In the genomic region with DNA sequence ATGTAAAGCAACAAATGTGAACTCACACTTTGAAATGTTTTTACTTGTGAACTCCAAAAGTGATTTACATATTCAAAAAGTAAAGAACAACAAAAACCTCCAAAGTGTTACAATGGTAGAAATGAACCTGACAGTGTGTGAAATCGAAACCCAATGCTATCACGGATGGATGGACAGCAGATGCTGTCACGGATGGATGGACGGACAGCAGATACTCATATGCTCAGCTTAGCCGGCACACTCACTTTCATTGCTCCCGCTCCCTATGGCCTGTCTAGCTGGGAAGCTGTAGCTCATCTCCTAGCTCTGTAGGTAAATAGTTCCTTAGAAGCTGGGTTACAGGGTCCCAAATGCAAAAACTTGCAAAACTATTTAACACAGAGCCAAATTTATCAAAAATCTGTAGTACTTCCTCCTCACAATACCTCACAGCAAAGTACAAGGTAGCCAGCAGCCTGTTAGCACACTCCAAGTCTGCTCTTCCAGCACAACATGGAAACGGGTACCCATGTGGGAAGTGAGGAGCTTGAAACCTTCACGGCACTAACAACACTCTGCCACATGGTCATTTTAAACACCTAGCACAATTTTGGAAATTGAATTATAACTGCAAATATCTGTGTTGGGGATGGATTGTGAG, we compare ENCODE assay signal across 17 mouse cellular contexts. TPM values are rescaled to one million over a fixed set of nuclear protein-coding genes. Genes with fewer than 3 reads are reported as not detected.
DNase-seq lines count a peak whose midpoint lies in the region; ATAC-seq and TF ChIP-seq lines count a peak whose summit lies in the region.
"Had no signal": no experiment of that assay in that cellular context is flagged by ENCODE, and none has a peak within 500 bp of the region (broad histone marks: within the 10 kb centered on the region; RNA-seq: fewer than 3 reads in every experiment).

No protein-coding gene starts in this region.

- ATAC-seq in hindbrain, embryonic 15.5 days (ENCODE audit: low FRiP score, low read depth) = no peak
- ATAC-seq in hindbrain, embryonic 16.5 days = no peak
- ATAC-seq in midbrain, embryonic 16.5 days = no peak
- ATAC-seq: intestine, postnatal 0 days; lung, postnatal 0 days had no signal

- H3K9ac ChIP-seq in hindbrain, embryonic 15.5 days = no peak overlapping the region
- H3K9ac ChIP-seq in hindbrain, embryonic 16.5 days (ENCODE audit: low read depth, low read length) = no peak overlapping the region
- H3K9ac ChIP-seq in midbrain, embryonic 16.5 days (ENCODE audit: low read depth, low read length) = no peak overlapping the region
- H3K9ac ChIP-seq in ES-E14 (ENCODE audit: insufficient read depth, low read depth, low read length, poor library complexity, severe bottlenecking) = peak overlapping the region; percentile 59; the same call in 1 of the 2 replicates

- TF ChIP-seq POLR2A in cerebellum, adult 2 months (IDR thresholded peaks at IDR 0.05; ENCODE audit: borderline replicate concordance, insufficient read depth, low read length) = no peak

- no peak overlapping the region for H3K4me2 ChIP-seq in hindbrain, embryonic 15.5 days
- H3K4me2 ChIP-seq in hindbrain, embryonic 16.5 days (ENCODE audit: low read length) = no peak overlapping the region
- H3K4me2 ChIP-seq in midbrain, embryonic 16.5 days (ENCODE audit: low read length) = no peak overlapping the region
- H3K4me2 ChIP-seq: liver, embryonic 11.5 days; midbrain, embryonic 11.5 days had no signal

- no peaks in the 10 kb centered on the region for H3K9me3 ChIP-seq in hindbrain, embryonic 15.5 days
- no peaks in the 10 kb centered on the region for H3K9me3 ChIP-seq in hindbrain, embryonic 16.5 days (ENCODE audit: control insufficient read depth, low read length)
- H3K9me3 ChIP-seq in midbrain, embryonic 10.5 days (replicated peaks) = no peaks in the 10 kb centered on the region
- H3K9me3 ChIP-seq in midbrain, embryonic 16.5 days (replicated peaks; ENCODE audit: control insufficient read depth, low read length, poor library complexity, severe bottlenecking) = no peaks in the 10 kb centered on the region
- H3K9me3 ChIP-seq in ES-E14 (ENCODE audit: control insufficient read depth, insufficient read depth, low read depth, low read length) = no peaks in the 10 kb centered on the region

- no peak for TF ChIP-seq CTCF in cerebellum, adult 2 months (IDR thresholded peaks at IDR 0.05; ENCODE audit: borderline replicate concordance, insufficient read depth, low read depth, low read length)

- H3K27ac ChIP-seq in hindbrain, embryonic 15.5 days (replicated peaks) = peak overlapping the region; percentile 42; the same call in 1 of the 2 replicates
- H3K27ac ChIP-seq in hindbrain, embryonic 16.5 days (ENCODE audit: low read depth, low read length) = no peak overlapping the region
- H3K27ac ChIP-seq in midbrain, embryonic 10.5 days (replicated peaks) = peak overlapping the region; percentile 76; the same call in 1 of the 2 replicates
- no peak overlapping the region for H3K27ac ChIP-seq in midbrain, embryonic 16.5 days (ENCODE audit: low read length)
- H3K27ac ChIP-seq in ES-E14 (ENCODE audit: insufficient read depth, low read depth, low read length, poor library complexity, severe bottlenecking) = peak overlapping the region; percentile 89
- no peak overlapping the region; the same call in 1 of the 2 replicates for H3K27ac ChIP-seq in cerebellum, adult 2 months (ENCODE audit: insufficient read depth, low read length)

- in situ Hi-C loops in ES-E14 (cut with MboI; ENCODE audit: low sequenced_read_pairs in 2 of 2, unreplicated experiment in 2 of 2) = no loop called here

- no peak overlapping the region for H3K4me3 ChIP-seq in hindbrain, embryonic 15.5 days
- H3K4me3 ChIP-seq in hindbrain, embryonic 16.5 days (ENCODE audit: low read length) = no peak overlapping the region
- no peak overlapping the region for H3K4me3 ChIP-seq in midbrain, embryonic 10.5 days
- H3K4me3 ChIP-seq in midbrain, embryonic 16.5 days (ENCODE audit: low read depth, low read length) = no peak overlapping the region
- H3K4me3 ChIP-seq in ES-E14 (ENCODE audit: insufficient read depth in 1 of 2, low read depth in 1 of 2, low read length in 2 of 2, poor library complexity in 1 of 2, severe bottlenecking in 1 of 2) = no peak overlapping the region
- no peak overlapping the region for H3K4me3 ChIP-seq in cerebellum, adult 2 months (replicated peaks; ENCODE audit: insufficient read depth, low read depth, low read length)
- H3K4me3 ChIP-seq: myocyte had no signal

- WGBS in hindbrain, embryonic 15.5 days = 34% methylated on average over 8 of the region's 8 CpGs
- 47% methylated on average over 8 of the region's 8 CpGs for WGBS in hindbrain, embryonic 16.5 days
- WGBS in midbrain, embryonic 10.5 days = 57% methylated on average over 8 of the region's 8 CpGs
- 35% methylated on average over 8 of the region's 8 CpGs for WGBS in midbrain, embryonic 16.5 days
- WGBS in cerebellum, adult 2 months = 57% methylated on average over 8 of the region's 8 CpGs

- H3K36me3 ChIP-seq in hindbrain, embryonic 15.5 days = no peaks in the 10 kb centered on the region
- no peaks in the 10 kb centered on the region for H3K36me3 ChIP-seq in hindbrain, embryonic 16.5 days (ENCODE audit: control insufficient read depth, insufficient read depth, low read length)
- H3K36me3 ChIP-seq in midbrain, embryonic 10.5 days = 0 out of 2 replicates have a peak, but pooled peaks cover 3% of the 10 kb centered on the region
- H3K36me3 ChIP-seq in midbrain, embryonic 16.5 days (ENCODE audit: control insufficient read depth, insufficient read depth, low read length) = no peaks in the 10 kb centered on the region
- peaks cover 3% of the 10 kb centered on the region; the same call in 1 of the 2 replicates for H3K36me3 ChIP-seq in ES-E14 (ENCODE audit: control insufficient read depth, insufficient read depth, low read length, poor library complexity, severe bottlenecking)

- DNase-seq in midbrain, embryonic 10.5 days (ENCODE audit: low spot score) = no peak
- no peak for DNase-seq in ES-E14 (ENCODE audit: low read depth, low spot score)
- DNase-seq in retina, embryonic 14.5 days (ENCODE audit: low spot score) = peak; percentile 58
- no peak for DNase-seq in cerebellum, adult 2 months
- DNase-seq: adrenal gland, postnatal 10 days; gastrocnemius, postnatal 36 days had no signal

- H3K27me3 ChIP-seq in hindbrain, embryonic 15.5 days = no peaks in the 10 kb centered on the region
- H3K27me3 ChIP-seq in hindbrain, embryonic 16.5 days (replicated peaks; ENCODE audit: control insufficient read depth, insufficient read depth, low read length) = no peaks in the 10 kb centered on the region
- no peaks in the 10 kb centered on the region for H3K27me3 ChIP-seq in midbrain, embryonic 10.5 days (ENCODE audit: low read depth, poor library complexity, severe bottlenecking)
- H3K27me3 ChIP-seq in midbrain, embryonic 16.5 days (ENCODE audit: control insufficient read depth, insufficient read depth, low read depth, low read length) = no peaks in the 10 kb centered on the region
- no peaks in the 10 kb centered on the region for H3K27me3 ChIP-seq in cerebellum, adult 2 months (ENCODE audit: control insufficient read depth, insufficient read depth, low read length)

- H3K4me1 ChIP-seq in hindbrain, embryonic 15.5 days (replicated peaks) = peaks cover 32% of the 10 kb centered on the region
- peaks cover 16% of the 10 kb centered on the region for H3K4me1 ChIP-seq in hindbrain, embryonic 16.5 days (ENCODE audit: control insufficient read depth, insufficient read depth, low read depth, low read length)
- peaks cover 45% of the 10 kb centered on the region for H3K4me1 ChIP-seq in midbrain, embryonic 10.5 days
- peaks cover 11% of the 10 kb centered on the region for H3K4me1 ChIP-seq in midbrain, embryonic 16.5 days (ENCODE audit: control insufficient read depth, insufficient read depth, low read length)
- peaks cover 12 to 19% of the 10 kb centered on the region in 2 experiments for H3K4me1 ChIP-seq in ES-E14 (ENCODE audit: control insufficient read depth in 2 of 2, insufficient read depth in 2 of 2, low read length in 2 of 2, poor library complexity in 1 of 2)
- peaks cover 15% of the 10 kb centered on the region for H3K4me1 ChIP-seq in cerebellum, adult 2 months (ENCODE audit: control insufficient read depth, insufficient read depth, low read length)

TF ChIP-seq in ES-E14, 5 proteins besides CTCF, POLR2A, EP300 and RAD21:
- TF ChIP-seq CHD2 (IDR thresholded peaks at IDR 0.05; ENCODE audit: low read depth, low read length) = no peak

RNA-seq across cellular contexts. Expression of a gene that starts 21.9 kb away (rescaled TPM):
- polyA plus RNA-seq in hindbrain, embryonic 15.5 days (2015; fragmentation: Nextera tagmentation; extraction: Ambion mirVana) = 0.31 and 0.86 TPM in 2 replicates
- 0.71 and 0.81 TPM in 2 replicates for polyA plus RNA-seq in hindbrain, embryonic 16.5 days (2015; fragmentation: Nextera tagmentation; extraction: Ambion mirVana)
- 0.37 and 0.84 TPM in 2 replicates for polyA plus RNA-seq in midbrain, embryonic 10.5 days (2016; fragmentation: Nextera tagmentation; extraction: Ambion mirVana)
- 0.51 and 0.63 TPM in 2 replicates for polyA plus RNA-seq in midbrain, embryonic 16.5 days (2015; fragmentation: Nextera tagmentation; extraction: Ambion mirVana)
- total RNA-seq in ES-E14 (2012; rRNA removed) = 0.58 and 1.2 TPM in 2 replicates
- polyA plus RNA-seq in cerebellum, adult 2 months (2012; rRNA removed) = 0.15 and 0.16 TPM in 2 replicates
- polyA plus RNA-seq: frontal cortex, adult 2 months had no signal

RNA-seq across cellular contexts. Expression of a gene that starts 22.3 kb away (rescaled TPM):
- polyA plus RNA-seq in hindbrain, embryonic 15.5 days (2015; fragmentation: Nextera tagmentation; extraction: Ambion mirVana) = 64.5 and 65.2 TPM in 2 replicates
- polyA plus RNA-seq in hindbrain, embryonic 16.5 days (2015; fragmentation: Nextera tagmentation; extraction: Ambion mirVana) = 71.5 and 71.9 TPM in 2 replicates
- 52.0 and 53.7 TPM in 2 replicates for polyA plus RNA-seq in midbrain, embryonic 10.5 days (2016; fragmentation: Nextera tagmentation; extraction: Ambion mirVana)
- 80.2 TPM in 2 replicates for polyA plus RNA-seq in midbrain, embryonic 16.5 days (2015; fragmentation: Nextera tagmentation; extraction: Ambion mirVana)
- total RNA-seq in ES-E14 (2012; rRNA removed) = 59.3 and 71.1 TPM in 2 replicates
- polyA plus RNA-seq in cerebellum, adult 2 months (2012; rRNA removed) = 91.5 and 96.0 TPM in 2 replicates

RNA-seq across cellular contexts. Expression of a gene that starts 52.0 kb away (rescaled TPM):
- 0.07 and 0.08 TPM in 2 replicates for polyA plus RNA-seq in hindbrain, embryonic 15.5 days (2015; fragmentation: Nextera tagmentation; extraction: Ambion mirVana)
- 0.04 TPM in 1 of 2 replicates, not detected in the other for polyA plus RNA-seq in hindbrain, embryonic 16.5 days (2015; fragmentation: Nextera tagmentation; extraction: Ambion mirVana)
- polyA plus RNA-seq in midbrain, embryonic 10.5 days (2016; fragmentation: Nextera tagmentation; extraction: Ambion mirVana) = not detected in 2 replicates
- polyA plus RNA-seq in midbrain, embryonic 16.5 days (2015; fragmentation: Nextera tagmentation; extraction: Ambion mirVana) = 0.08 and 0.14 TPM in 2 replicates
- total RNA-seq in ES-E14 (2012; rRNA removed) = 0.40 and 0.48 TPM in 2 replicates
- polyA plus RNA-seq in cerebellum, adult 2 months (2012; rRNA removed) = 1.2 and 1.3 TPM in 2 replicates
- total RNA-seq: adrenal gland, postnatal 10 days had no signal
- polyA plus RNA-seq: embryonic facial prominence, embryonic 11.5 days; heart, embryonic 14.5 days; lung, postnatal 0 days; midbrain, embryonic 11.5 days had no signal

Comparison
In these comparisons a context has a peak if more than half of its experiments do, and no peak if none do; other contexts are left out.
1. H3K27ac ChIP-seq: peak in hindbrain, embryonic 15.5 days (single experiment), midbrain, embryonic 10.5 days (single experiment) and ES-E14 (single experiment); none in hindbrain, embryonic 16.5 days (single experiment), midbrain, embryonic 16.5 days (single experiment) and cerebellum, adult 2 months (single experiment).